Mouse (Mus musculus): Measurements from ENCODE around the gene Grk2. TPM values are rescaled to one million over a fixed set of nuclear protein-coding genes. Genes with fewer than 3 reads are reported as not detected.

Gene Grk2
- polyA plus RNA-seq (2012; rRNA removed; ENCODE audit: low replicate concordance) = 78.6 and 99.4 TPM in 2 replicates

GRCm38 (mm10) chr19:4306190-4306577, at the start of gene Grk2:
TSS of gene Grk2 (minus strand) at chr19:4306222.

GRCm38 (mm10) chr19:4282898-4283553, 23.0 kb downstream of the Grk2 start, which contains the start of gene Ankrd13d:
TSS of gene Ankrd13d (minus strand) at chr19:4283137.

GRCm38 (mm10) chr19:4268566-4269361, 37.3 kb downstream of the Grk2 start, which contains the start of gene Ssh3:
TSS of gene Ssh3 (minus strand) at chr19:4269180.

Other genes with a start within 250 kb of the Grk2 start
- 2.2 and 2.5 TPM in 2 replicates for gene Gstp3, start 246.7 kb downstream of the Grk2 start, polyA plus RNA-seq (2012; rRNA removed; ENCODE audit: low replicate concordance)
- not detected in 2 replicates for gene Cabp2, start 224.6 kb downstream of the Grk2 start, polyA plus RNA-seq (2012; rRNA removed; ENCODE audit: low replicate concordance)
- gene Cdk2ap2, start 209.0 kb downstream of the Grk2 start, polyA plus RNA-seq (2012; rRNA removed; ENCODE audit: low replicate concordance) = 139 and 211 TPM in 2 replicates
- 115 and 122 TPM in 2 replicates for gene Pitpnm1, start 206.2 kb downstream of the Grk2 start, polyA plus RNA-seq (2012; rRNA removed; ENCODE audit: low replicate concordance)
- gene Aip, start 180.4 kb downstream of the Grk2 start, polyA plus RNA-seq (2012; rRNA removed; ENCODE audit: low replicate concordance) = 127 and 158 TPM in 2 replicates
- gene Gpr152, start 166.4 kb downstream of the Grk2 start, polyA plus RNA-seq (2012; rRNA removed; ENCODE audit: low replicate concordance) = 0.26 and 0.43 TPM in 2 replicates
- gene Cabp4, start 162.2 kb downstream of the Grk2 start, polyA plus RNA-seq (2012; rRNA removed; ENCODE audit: low replicate concordance) = 0.59 and 0.64 TPM in 2 replicates
- 355 and 367 TPM in 2 replicates for gene Coro1b, start 157.6 kb downstream of the Grk2 start, polyA plus RNA-seq (2012; rRNA removed; ENCODE audit: low replicate concordance)
- gene Ptprcap, start 152.6 kb downstream of the Grk2 start, polyA plus RNA-seq (2012; rRNA removed; ENCODE audit: low replicate concordance) = 5.9 and 12.6 TPM in 2 replicates
- gene Rps6kb2, start 142.9 kb downstream of the Grk2 start, polyA plus RNA-seq (2012; rRNA removed; ENCODE audit: low replicate concordance) = 48.6 and 51.8 TPM in 2 replicates
- gene Carns1, start 130.7 kb downstream of the Grk2 start, polyA plus RNA-seq (2012; rRNA removed; ENCODE audit: low replicate concordance) = 12.9 and 15.8 TPM in 2 replicates
- gene Tbc1d10c, start 114.9 kb downstream of the Grk2 start, polyA plus RNA-seq (2012; rRNA removed; ENCODE audit: low replicate concordance) = 4.8 and 10.3 TPM in 2 replicates
- 495 and 521 TPM in 2 replicates for gene Ppp1ca, start 114.2 kb downstream of the Grk2 start, polyA plus RNA-seq (2012; rRNA removed; ENCODE audit: low replicate concordance)
- 37.6 and 43.6 TPM in 2 replicates for gene Rad9a, start 104.6 kb downstream of the Grk2 start, polyA plus RNA-seq (2012; rRNA removed; ENCODE audit: low replicate concordance)
- gene Clcf1, start 92.0 kb downstream of the Grk2 start, polyA plus RNA-seq (2012; rRNA removed; ENCODE audit: low replicate concordance) = 8.6 and 37.5 TPM in 2 replicates
- not detected in 2 replicates for gene AC109138.7, start 91.9 kb downstream of the Grk2 start, polyA plus RNA-seq (2012; rRNA removed; ENCODE audit: low replicate concordance)
- gene Pold4, start 74.3 kb downstream of the Grk2 start, polyA plus RNA-seq (2012; rRNA removed; ENCODE audit: low replicate concordance) = 133 and 268 TPM in 2 replicates
- gene Ssh3, start 37.0 kb downstream of the Grk2 start, polyA plus RNA-seq (2012; rRNA removed; ENCODE audit: low replicate concordance) = 50.2 and 94.5 TPM in 2 replicates
- 3.6 and 11.6 TPM in 2 replicates for gene Ankrd13d, start 23.1 kb downstream of the Grk2 start, polyA plus RNA-seq (2012; rRNA removed; ENCODE audit: low replicate concordance)
- 97.1 and 163 TPM in 2 replicates for gene Kdm2a, start 92.1 kb upstream of the Grk2 start, polyA plus RNA-seq (2012; rRNA removed; ENCODE audit: low replicate concordance)
- 22.7 and 23.8 TPM in 2 replicates for gene Rhod, start 133.2 kb upstream of the Grk2 start, polyA plus RNA-seq (2012; rRNA removed; ENCODE audit: low replicate concordance)
- 11.8 and 61.1 TPM in 2 replicates for gene Syt12, start 171.2 kb upstream of the Grk2 start, polyA plus RNA-seq (2012; rRNA removed; ENCODE audit: low replicate concordance)
- gene 2010003K11Rik, start 192.4 kb upstream of the Grk2 start, polyA plus RNA-seq (2012; rRNA removed; ENCODE audit: low replicate concordance) = 13.7 and 24.3 TPM in 2 replicates
- 576 and 645 TPM in 2 replicates for gene Pcx, start 204.2 kb upstream of the Grk2 start, polyA plus RNA-seq (2012; rRNA removed; ENCODE audit: low replicate concordance)

All from subcutaneous adipose tissue, adult 2 months (tissue).